Mouse (Mus musculus) forebrain, embryonic 12.5 days (tissue): ENCODE measurements around the gene Gm49395. TPM values are rescaled to one million over a fixed set of nuclear protein-coding genes. Genes with fewer than 3 reads are reported as not detected.

Experiments
- ATAC-seq: fragments of 200-750 bp; cut with Nextera tagmentation; 2 replicates; pipeline ENCODE4 v1.8.0; 2017; ENCODE audit warnings: moderate TSS enrichment; ENCODE audit not compliant: low FRiP score
- H3K27ac ChIP-seq: fragments of 300-500 bp; sonication (generic); 2 replicates; pipeline ENCODE4 v1.5.1; 2016; ENCODE audit warnings: mild to moderate bottlenecking
- H3K27me3 ChIP-seq: fragments of 300-500 bp; sonication (generic); 2 replicates; pipeline ENCODE4 v1.6.1; 2016; ENCODE audit warnings: mild to moderate bottlenecking
- H3K36me3 ChIP-seq: fragments of 300-500 bp; sonication (generic); replicated peaks from 2 replicates; pipeline ENCODE4 v1.6.1; 2016; ENCODE audit warnings: mild to moderate bottlenecking
- H3K4me1 ChIP-seq: fragments of 300-500 bp; sonication (generic); 2 replicates; pipeline ENCODE4 v1.6.1; 2016
- H3K4me2 ChIP-seq: fragments of 300-500 bp; sonication (generic); 2 replicates; pipeline ENCODE4 v1.6.1; 2016; ENCODE audit warnings: mild to moderate bottlenecking, moderate library complexity
- H3K4me3 ChIP-seq: fragments of 300-500 bp; sonication (generic); replicated peaks from 2 replicates; pipeline ENCODE4 v1.5.1; 2016; ENCODE audit warnings: mild to moderate bottlenecking
- H3K9ac ChIP-seq: fragments of 300-500 bp; sonication (generic); 2 replicates; pipeline ENCODE4 v1.6.1; 2016; ENCODE audit warnings: mild to moderate bottlenecking
- H3K9me3 ChIP-seq: fragments of 300-500 bp; sonication (generic); 2 replicates; pipeline ENCODE4 v1.6.1; 2016
- WGBS: fragments of 180-500 bp; shearing (Covaris S2); methylation state at CpG from one replicate; pipeline ENCODE4 v1.1.7; 2016; 5-methylcytosine and 5-hydroxymethylcytosine counted together
- polyA plus RNA-seq: library from polyadenylated mRNA; unstranded; fragments of >200 nt; fragmentation: Nextera tagmentation; extraction: Ambion mirVana; gene quantifications from 2 replicates; pipeline ENCODE4 v1.2.1, GENCODE M21; 2016

The Gm49395 gene
- polyA plus RNA-seq, 1 experiment from 2014 or later: 3.6 TPM

- H3K27ac ChIP-seq: no peak overlapping the region
- H3K36me3 ChIP-seq: no peaks in the 10 kb centered on the region
- no peak overlapping the region for H3K9ac ChIP-seq
- H3K4me1 ChIP-seq: no peaks in the 10 kb centered on the region
- WGBS: 85% methylated on average over 17 of the region's 17 CpGs
- no peak overlapping the region for H3K4me2 ChIP-seq
- no peak overlapping the region for H3K4me3 ChIP-seq
- H3K9me3 ChIP-seq: no peaks in the 10 kb centered on the region
- H3K27me3 ChIP-seq: no peaks in the 10 kb centered on the region
- ATAC-seq: no peak
Measured at GRCm38 (mm10) chr13:115031177-115032000, 70.3 kb downstream of the Gm49395 start.

- WGBS: 90% methylated on average over 3 of the region's 3 CpGs
- Histone ChIP-seq H3K27me3 (no peaks in the 10 kb centered on the region), H3K9me3 (no peaks in the 10 kb centered on the region), H3K4me3 (no peak overlapping the region), H3K9ac (no peak overlapping the region), H3K36me3 (no peaks in the 10 kb centered on the region), H3K4me2 (no peak overlapping the region), H3K27ac (no peak overlapping the region), H3K4me1 (no peaks in the 10 kb centered on the region)
- ATAC-seq: no peak
Measured at GRCm38 (mm10) chr13:115025394-115025793, 76.3 kb downstream of the Gm49395 start.

GRCm38 (mm10) chr13:115022117-115022787 lies 79.5 kb downstream of the Gm49395 start:
- no peak overlapping the region for H3K4me2 ChIP-seq
- H3K27me3 ChIP-seq: no peaks in the 10 kb centered on the region
- no peak overlapping the region for H3K4me3 ChIP-seq
- H3K36me3 ChIP-seq: no peaks in the 10 kb centered on the region
- H3K9ac ChIP-seq: no peak overlapping the region
- H3K27ac ChIP-seq: no peak overlapping the region
- 89% methylated on average over 6 of the region's 6 CpGs for WGBS
- no peaks in the 10 kb centered on the region for H3K9me3 ChIP-seq
- H3K4me1 ChIP-seq: no peaks in the 10 kb centered on the region
- ATAC-seq: no peak

- Histone ChIP-seq H3K9me3 (no peaks in the 10 kb centered on the region), H3K27me3 (no peaks in the 10 kb centered on the region), H3K4me1 (no peaks in the 10 kb centered on the region), H3K4me3 (no peak overlapping the region), H3K9ac (no peak overlapping the region), H3K27ac (no peak overlapping the region), H3K36me3 (no peaks in the 10 kb centered on the region), H3K4me2 (no peak overlapping the region)
- no peak for ATAC-seq
- WGBS: 80% methylated on average over 10 of the region's 10 CpGs
Measured at GRCm38 (mm10) chr13:115021411-115021810, 80.3 kb downstream of the Gm49395 start.

GRCm38 (mm10) chr13:115020727-115021126 lies 81.0 kb downstream of the Gm49395 start:
- 88% methylated on average over 4 of the region's 4 CpGs for WGBS
- H3K36me3 ChIP-seq: no peaks in the 10 kb centered on the region
- no peaks in the 10 kb centered on the region for H3K4me1 ChIP-seq
- H3K9me3 ChIP-seq: no peaks in the 10 kb centered on the region
- ATAC-seq: no peak
- no peak overlapping the region for H3K27ac ChIP-seq
- no peak overlapping the region for H3K9ac ChIP-seq
- H3K4me2 ChIP-seq: no peak overlapping the region
- no peaks in the 10 kb centered on the region for H3K27me3 ChIP-seq
- H3K4me3 ChIP-seq: no peak overlapping the region

GRCm38 (mm10) chr13:115017545-115017944 lies 84.2 kb downstream of the Gm49395 start:
- no peaks in the 10 kb centered on the region for H3K27me3 ChIP-seq
- no peaks in the 10 kb centered on the region for H3K4me1 ChIP-seq
- no peak overlapping the region for H3K27ac ChIP-seq
- H3K4me2 ChIP-seq: no peak overlapping the region
- no peaks in the 10 kb centered on the region for H3K36me3 ChIP-seq
- H3K9me3 ChIP-seq: no peaks in the 10 kb centered on the region
- no peak overlapping the region for H3K9ac ChIP-seq
- 89% methylated on average over 9 of the region's 9 CpGs for WGBS
- no peak overlapping the region for H3K4me3 ChIP-seq
- no peak for ATAC-seq

- Histone ChIP-seq H3K27ac (no peak overlapping the region), H3K4me3 (no peak overlapping the region), H3K27me3 (no peaks in the 10 kb centered on the region), H3K36me3 (no peaks in the 10 kb centered on the region), H3K9me3 (no peaks in the 10 kb centered on the region), H3K4me1 (0 out of 2 replicates have a peak, but pooled peaks cover under 1% of the 10 kb centered on the region), H3K4me2 (no peak overlapping the region), H3K9ac (no peak overlapping the region)
- WGBS: 64% methylated on average over 6 of the region's 6 CpGs
- no peak for ATAC-seq
Measured at GRCm38 (mm10) chr13:115011547-115011946, 90.2 kb downstream of the Gm49395 start.

- Histone ChIP-seq H3K4me3 (no peak overlapping the region), H3K4me1 (peaks cover 7% of the 10 kb centered on the region), H3K36me3 (no peaks in the 10 kb centered on the region), H3K27me3 (no peaks in the 10 kb centered on the region), H3K9me3 (no peaks in the 10 kb centered on the region), H3K4me2 (no peak overlapping the region), H3K27ac (no peak overlapping the region), H3K9ac (no peak overlapping the region)
- 31% methylated on average over 9 of the region's 9 CpGs for WGBS
- no peak for ATAC-seq
Measured at GRCm38 (mm10) chr13:115006213-115006835, 95.4 kb downstream of the Gm49395 start.

GRCm38 (mm10) chr13:115005342-115005741 lies 96.4 kb downstream of the Gm49395 start:
- WGBS: 89% methylated on average over 6 of the region's 6 CpGs
- Histone ChIP-seq H3K4me3 (no peak overlapping the region), H3K4me1 (peaks cover 7% of the 10 kb centered on the region)

GRCm38 (mm10) chr13:115003444-115004053 lies 98.2 kb downstream of the Gm49395 start:
- H3K9ac ChIP-seq: no peak overlapping the region
- H3K36me3 ChIP-seq: no peaks in the 10 kb centered on the region
- no peak overlapping the region for H3K27ac ChIP-seq
- H3K4me2 ChIP-seq: no peak overlapping the region
- H3K9me3 ChIP-seq: no peaks in the 10 kb centered on the region
- peaks cover 7% of the 10 kb centered on the region for H3K4me1 ChIP-seq
- H3K4me3 ChIP-seq: no peak overlapping the region
- no peak for ATAC-seq
- 62% methylated on average over 7 of the region's 7 CpGs for WGBS
- no peaks in the 10 kb centered on the region for H3K27me3 ChIP-seq

More at GRCm38 (mm10) chr13:115005342-115005741, 96.4 kb downstream of the Gm49395 start:
- Histone ChIP-seq H3K4me2 (no peak overlapping the region), H3K9ac (no peak overlapping the region), H3K9me3 (no peaks in the 10 kb centered on the region), H3K27me3 (no peaks in the 10 kb centered on the region), H3K36me3 (no peaks in the 10 kb centered on the region), H3K27ac (no peak overlapping the region)
- ATAC-seq: no peak

GRCm38 (mm10) chr13:115002837-115003236 lies 98.9 kb downstream of the Gm49395 start:
- ATAC-seq: no peak
- WGBS: 93% methylated on average over 3 of the region's 3 CpGs

GRCm38 (mm10) chr13:115002155-115002554 lies 99.6 kb downstream of the Gm49395 start:
- H3K4me3 ChIP-seq: no peak overlapping the region
- H3K27ac ChIP-seq: no peak overlapping the region
- WGBS: 90% methylated on average over 5 of the region's 5 CpGs

More at GRCm38 (mm10) chr13:115002837-115003236, 98.9 kb downstream of the Gm49395 start:
- Histone ChIP-seq H3K27me3 (no peaks in the 10 kb centered on the region), H3K4me2 (no peak overlapping the region), H3K36me3 (no peaks in the 10 kb centered on the region), H3K27ac (no peak overlapping the region), H3K9ac (no peak overlapping the region), H3K4me3 (no peak overlapping the region), H3K4me1 (peaks cover 7% of the 10 kb centered on the region), H3K9me3 (no peaks in the 10 kb centered on the region)

More at GRCm38 (mm10) chr13:115002155-115002554, 99.6 kb downstream of the Gm49395 start:
- H3K4me1 ChIP-seq: peaks cover 7% of the 10 kb centered on the region
- no peaks in the 10 kb centered on the region for H3K27me3 ChIP-seq
- H3K4me2 ChIP-seq: no peak overlapping the region
- H3K9me3 ChIP-seq: no peaks in the 10 kb centered on the region
- H3K36me3 ChIP-seq: no peaks in the 10 kb centered on the region
- ATAC-seq: no peak
- no peak overlapping the region for H3K9ac ChIP-seq
